Mouse (Mus musculus): ENCODE measurements around the gene Vmn2r42. TPM values are rescaled to one million over a fixed set of nuclear protein-coding genes. Genes with fewer than 3 reads are reported as not detected.
"Not testable (repeated sequence)": the region's sequence is repeated elsewhere in the genome, so short reads cannot be mapped to it uniquely, and the experiment has no call there.

The Vmn2r42 gene
- not detected in 2 replicates for polyA plus RNA-seq (2015; fragmentation: Nextera tagmentation; extraction: Ambion mirVana)

- not testable (repeated sequence) for H3K4me2 ChIP-seq; H3K27me3 ChIP-seq (replicated peaks); H3K27ac ChIP-seq; H3K9ac ChIP-seq; H3K4me1 ChIP-seq; ATAC-seq (replicated peaks); H3K4me3 ChIP-seq; H3K9me3 ChIP-seq; H3K36me3 ChIP-seq (replicated peaks)
- no CpG with 5 or more reads among the region's 2 CpGs for WGBS
Measured at GRCm38 (mm10) chr7:8200220-8200619, at the start of gene Vmn2r42. TSS of gene Vmn2r42 (minus strand) at chr7:8200320.

GRCm38 (mm10) chr7:8161554-8161953 is 38.6 kb downstream of the Vmn2r42 start, which contains the start of gene Vmn2r41:
TSS of gene Vmn2r41 (minus strand) at chr7:8161654.
- H3K36me3 ChIP-seq (replicated peaks); H3K9ac ChIP-seq; H3K4me2 ChIP-seq; H3K27ac ChIP-seq; H3K27me3 ChIP-seq (replicated peaks); ATAC-seq (replicated peaks); H3K4me3 ChIP-seq; H3K9me3 ChIP-seq; H3K4me1 ChIP-seq: not testable (repeated sequence)
- no CpG with 5 or more reads among the region's 1 CpGs for WGBS

Other genes with a start within 250 kb of the Vmn2r42 start
- gene Vmn2r41, start 38.7 kb downstream of the Vmn2r42 start, polyA plus RNA-seq (2015; fragmentation: Nextera tagmentation; extraction: Ambion mirVana), result not detected in 2 replicates
- not detected in 2 replicates for gene Vmn2r43, start 60.3 kb upstream of the Vmn2r42 start, polyA plus RNA-seq (2015; fragmentation: Nextera tagmentation; extraction: Ambion mirVana)
- gene Vmn2r44, start 183.0 kb upstream of the Vmn2r42 start, polyA plus RNA-seq (2015; fragmentation: Nextera tagmentation; extraction: Ambion mirVana), result not detected in 2 replicates

Measured in midbrain, embryonic 15.5 days (tissue).